ENCODE assay signal across 28 mouse cellular contexts in genomic region chr1:173343934-173344333, GRCm38 (mm10). TPM values are rescaled to one million over a fixed set of nuclear protein-coding genes. Genes with fewer than 3 reads are reported as not detected.
DNase-seq lines count a peak whose midpoint lies in the region; ATAC-seq and TF ChIP-seq lines count a peak whose summit lies in the region.
"Had no signal": no experiment of that assay in that cellular context is flagged by ENCODE, and none has a peak within 500 bp of the region (broad histone marks: within the 10 kb centered on the region; RNA-seq: fewer than 3 reads in every experiment).

No protein-coding gene starts in this region.

- H3K9me3 ChIP-seq in forebrain, embryonic 13.5 days (replicated peaks): no peaks in the 10 kb centered on the region
- no peaks in the 10 kb centered on the region for H3K9me3 ChIP-seq in forebrain, embryonic 10.5 days
- no peaks in the 10 kb centered on the region for H3K9me3 ChIP-seq in hindbrain, embryonic 15.5 days
- no peaks in the 10 kb centered on the region for H3K9me3 ChIP-seq in hindbrain, postnatal 0 days (ENCODE audit: low read length)
- H3K9me3 ChIP-seq in MEL (replicated peaks; ENCODE audit: insufficient read depth, low read length): no peaks in the 10 kb centered on the region
- H3K9me3 ChIP-seq: embryonic facial prominence, embryonic 13.5 days; heart, embryonic 13.5 days; intestine, embryonic 15.5 days; limb, embryonic 13.5 days; liver, embryonic 12.5 days; megakaryocyte, embryonic 14.5 days had no signal

- H3K27me3 ChIP-seq in forebrain, embryonic 13.5 days: no peaks in the 10 kb centered on the region
- no peaks in the 10 kb centered on the region for H3K27me3 ChIP-seq in forebrain, embryonic 10.5 days (ENCODE audit: poor library complexity, severe bottlenecking)
- H3K27me3 ChIP-seq in hindbrain, embryonic 15.5 days: no peaks in the 10 kb centered on the region
- H3K27me3 ChIP-seq in hindbrain, postnatal 0 days (ENCODE audit: insufficient read depth, low read length): no peaks in the 10 kb centered on the region
- no peaks in the 10 kb centered on the region for H3K27me3 ChIP-seq in MEL (ENCODE audit: control insufficient read depth in 1 of 2, insufficient read depth in 2 of 2, low read length in 2 of 2)
- H3K27me3 ChIP-seq: CH12.LX; embryonic facial prominence, embryonic 13.5 days; heart, embryonic 13.5 days; intestine, embryonic 15.5 days; limb, embryonic 13.5 days had no signal

- H3K4me2 ChIP-seq in forebrain, embryonic 13.5 days: no peak overlapping the region
- H3K4me2 ChIP-seq in hindbrain, embryonic 15.5 days: no peak overlapping the region
- no peak overlapping the region for H3K4me2 ChIP-seq in hindbrain, postnatal 0 days (ENCODE audit: low read depth, low read length)
- H3K4me2 ChIP-seq: embryonic facial prominence, embryonic 13.5 days; heart, embryonic 13.5 days; intestine, embryonic 15.5 days; limb, embryonic 13.5 days; liver, embryonic 12.5 days had no signal

- H3K9ac ChIP-seq in forebrain, embryonic 13.5 days: no peak overlapping the region
- H3K9ac ChIP-seq in hindbrain, embryonic 15.5 days: no peak overlapping the region
- H3K9ac ChIP-seq in hindbrain, postnatal 0 days (replicated peaks; ENCODE audit: low read length): no peak overlapping the region
- H3K9ac ChIP-seq in MEL (ENCODE audit: control insufficient read depth, low read depth, low read length, poor library complexity, severe bottlenecking): no peak overlapping the region; the same call in 1 of the 2 replicates
- H3K9ac ChIP-seq: embryonic facial prominence, embryonic 13.5 days; heart, embryonic 13.5 days; intestine, embryonic 15.5 days; limb, embryonic 13.5 days; liver, postnatal 0 days had no signal

- peak overlapping the region; percentile 37 for H3K27ac ChIP-seq in forebrain, embryonic 13.5 days
- H3K27ac ChIP-seq in forebrain, embryonic 10.5 days: no peak overlapping the region
- 0 out of 2 replicates have a peak overlapping the region, but pooled peaks have one; percentile 4 for H3K27ac ChIP-seq in hindbrain, embryonic 15.5 days (replicated peaks)
- H3K27ac ChIP-seq in hindbrain, postnatal 0 days: no peak overlapping the region
- peak overlapping the region; percentile 15; the same call in 1 of the 2 replicates for H3K27ac ChIP-seq in MEL (ENCODE audit: control insufficient read depth, low read depth, low read length)
- H3K27ac ChIP-seq: embryonic facial prominence, embryonic 13.5 days; heart, embryonic 13.5 days; intestine, embryonic 15.5 days; limb, embryonic 13.5 days; liver, embryonic 12.5 days had no signal

- H3K4me1 ChIP-seq in forebrain, embryonic 13.5 days: peaks cover 17% of the 10 kb centered on the region
- H3K4me1 ChIP-seq in forebrain, embryonic 10.5 days: peaks cover 14% of the 10 kb centered on the region
- no peaks in the 10 kb centered on the region for H3K4me1 ChIP-seq in hindbrain, embryonic 15.5 days (replicated peaks)
- H3K4me1 ChIP-seq in hindbrain, postnatal 0 days (ENCODE audit: insufficient read depth, low read length): no peaks in the 10 kb centered on the region
- peaks cover 32 to 45% of the 10 kb centered on the region in 2 experiments for H3K4me1 ChIP-seq in MEL (ENCODE audit: control insufficient read depth in 1 of 2, insufficient read depth in 2 of 2, low read length in 2 of 2)
- H3K4me1 ChIP-seq: intestine, embryonic 15.5 days had no signal

- WGBS in forebrain, embryonic 13.5 days: 39% methylated on average over 3 of the region's 3 CpGs
- WGBS in forebrain, embryonic 10.5 days: 83% methylated on average over 3 of the region's 3 CpGs
- WGBS in hindbrain, embryonic 15.5 days: 43% methylated on average over 3 of the region's 3 CpGs
- 32% methylated on average over 3 of the region's 3 CpGs for WGBS in hindbrain, postnatal 0 days

- no peak for TF ChIP-seq RAD21 in MEL (IDR thresholded peaks at IDR 0.05; ENCODE audit: low read depth, low read length)

- ATAC-seq in forebrain, embryonic 13.5 days: peak; percentile 39
- ATAC-seq in hindbrain, embryonic 15.5 days (ENCODE audit: low FRiP score, low read depth): no peak
- no peak for ATAC-seq in hindbrain, postnatal 0 days
- peak; percentile 32; the same call in 1 of the 2 replicates for ATAC-seq in megakaryocyte progenitor cell, adult 5-6 weeks (replicated peaks; ENCODE audit: poor library complexity)
- ATAC-seq: intestine, embryonic 15.5 days; liver, embryonic 12.5 days; liver, postnatal 0 days had no signal

- TF ChIP-seq EP300 in MEL (IDR thresholded peaks at IDR 0.05; ENCODE audit: low read depth in 1 of 2, low read length in 2 of 2): peak; percentile 51 to 73; a peak in 3 of 4 replicates

- H3K4me3 ChIP-seq in forebrain, embryonic 13.5 days: no peak overlapping the region
- no peak overlapping the region for H3K4me3 ChIP-seq in forebrain, embryonic 10.5 days
- no peak overlapping the region for H3K4me3 ChIP-seq in hindbrain, embryonic 15.5 days
- H3K4me3 ChIP-seq in hindbrain, postnatal 0 days (ENCODE audit: low read length): no peak overlapping the region
- no peak overlapping the region for H3K4me3 ChIP-seq in MEL (ENCODE audit: control insufficient read depth in 1 of 2, insufficient read depth in 1 of 2, low read depth in 2 of 2, low read length in 2 of 2)
- H3K4me3 ChIP-seq: embryonic facial prominence, embryonic 13.5 days; heart, embryonic 13.5 days; intestine, embryonic 15.5 days; limb, embryonic 13.5 days; liver, embryonic 12.5 days; megakaryocyte, embryonic 14.5 days had no signal

- no peak for TF ChIP-seq POLR2A in MEL (IDR thresholded peaks at IDR 0.05; ENCODE audit: control insufficient read depth in 1 of 2, insufficient read depth in 1 of 2, low read depth in 1 of 2, low read length in 2 of 2, poor library complexity in 1 of 2)

- no peak for DNase-seq in forebrain, embryonic 10.5 days (ENCODE audit: extremely low spot score, low spot score)
- no peak for DNase-seq in hindbrain, postnatal 0 days (ENCODE audit: low spot score)
- DNase-seq in MEL (ENCODE audit: low read depth, low spot score): peak; percentile 65
- DNase-seq in thymus, postnatal 36 days: no peak
- DNase-seq: adrenal gland, adult 8-10 months; cerebellum, adult 11 months; cerebellum, adult 9-11 months; gastrocnemius, postnatal 10 days; heart, postnatal 10 days; kidney, adult 2 months; kidney, postnatal 4 days; liver, postnatal 0 days; lung, postnatal 36 days; midbrain, embryonic 14.5 days; right cerebral cortex, postnatal 14 days had no signal

- TF ChIP-seq CTCF in hindbrain, postnatal 0 days (IDR thresholded peaks at IDR 0.05; ENCODE audit: low read depth): no peak
- TF ChIP-seq CTCF in MEL (IDR thresholded peaks at IDR 0.05 in 2 of 3, conservative IDR thresholded peaks at IDR 0.05 in 1 of 3; ENCODE audit: control insufficient read depth in 1 of 3, insufficient read depth in 1 of 3, low read depth in 2 of 3, low read length in 3 of 3, poor library complexity in 1 of 3, severe bottlenecking in 1 of 3): no peak

- H3K36me3 ChIP-seq in forebrain, embryonic 13.5 days (ENCODE audit: poor library complexity, severe bottlenecking): peaks cover 54% of the 10 kb centered on the region
- no peaks in the 10 kb centered on the region; the same call in 1 of the 2 replicates for H3K36me3 ChIP-seq in forebrain, embryonic 10.5 days (replicated peaks)
- peaks cover 45% of the 10 kb centered on the region for H3K36me3 ChIP-seq in hindbrain, embryonic 15.5 days
- peaks cover 19% of the 10 kb centered on the region; the same call in 1 of the 2 replicates for H3K36me3 ChIP-seq in hindbrain, postnatal 0 days (ENCODE audit: insufficient read depth, low read length)
- H3K36me3 ChIP-seq in MEL (ENCODE audit: control insufficient read depth in 1 of 2, insufficient read depth in 2 of 2, low read length in 2 of 2): peaks cover 0 to 29% of the 10 kb centered on the region in 2 experiments; a peak in 2 of 4 replicates
- H3K36me3 ChIP-seq: heart, embryonic 13.5 days; intestine, embryonic 15.5 days; limb, embryonic 13.5 days; liver, embryonic 12.5 days had no signal

- H3K79me2 ChIP-seq in MEL (ENCODE audit: control insufficient read depth, insufficient read depth, low read length, poor library complexity): no peaks in the 10 kb centered on the region

RNA-seq across cellular contexts. Expression of gene Aim2, which starts 6.7 kb away (rescaled TPM):
- 7.3 and 7.6 TPM in 2 replicates for polyA plus RNA-seq in forebrain, embryonic 13.5 days (2015; fragmentation: Nextera tagmentation; extraction: Ambion mirVana)
- polyA plus RNA-seq in forebrain, embryonic 10.5 days (2016; fragmentation: Nextera tagmentation; extraction: Ambion mirVana): 4.8 and 6.4 TPM in 2 replicates
- polyA plus RNA-seq in hindbrain, embryonic 15.5 days (2015; fragmentation: Nextera tagmentation; extraction: Ambion mirVana): 0.83 and 2.0 TPM in 2 replicates
- 1.6 and 19.1 TPM in 2 replicates for total RNA-seq in hindbrain, postnatal 0 days (2014; rRNA removed)
- 1.4 and 1.9 TPM in 2 replicates for polyA plus RNA-seq in hindbrain, postnatal 0 days (2015; fragmentation: Nextera tagmentation; extraction: Ambion mirVana)
- total RNA-seq in MEL (2012; rRNA removed): 2.3 TPM in 2 replicates
- polyA plus RNA-seq in MEL (2012; ENCODE audit: insufficient read depth in 1 of 2, insufficient read length in 2 of 2, low read depth in 1 of 2, low replicate concordance in 2 of 2, missing spikeins in 1 of 2): 1 to 10 TPM in 1 of 2 experiments, not detected in 1; 9.1 TPM
- total RNA-seq in megakaryocyte progenitor cell, adult 5-6 weeks (2015): 56.5 and 62.8 TPM in 2 replicates
- 65.3 and 67.4 TPM in 2 replicates for total RNA-seq in megakaryocyte progenitor cell, adult 5-6 weeks (2017)

RNA-seq across cellular contexts. Expression of gene Ackr1, which starts 10.4 kb away (rescaled TPM):
- polyA plus RNA-seq in forebrain, embryonic 13.5 days (2015; fragmentation: Nextera tagmentation; extraction: Ambion mirVana): 8.0 and 10.3 TPM in 2 replicates
- 0.95 and 1.1 TPM in 2 replicates for polyA plus RNA-seq in forebrain, embryonic 10.5 days (2016; fragmentation: Nextera tagmentation; extraction: Ambion mirVana)
- 18.6 and 19.9 TPM in 2 replicates for polyA plus RNA-seq in hindbrain, embryonic 15.5 days (2015; fragmentation: Nextera tagmentation; extraction: Ambion mirVana)
- 51.7 and 55.2 TPM in 2 replicates for total RNA-seq in hindbrain, postnatal 0 days (2014; rRNA removed)
- 18.7 and 21.5 TPM in 2 replicates for polyA plus RNA-seq in hindbrain, postnatal 0 days (2015; fragmentation: Nextera tagmentation; extraction: Ambion mirVana)
- 0.19 and 0.20 TPM in 2 replicates for total RNA-seq in MEL (2012; rRNA removed)
- under 1 TPM in 1 of 2 experiments, not detected in 1; 0.42 TPM for polyA plus RNA-seq in MEL (2012; ENCODE audit: insufficient read depth in 1 of 2, insufficient read length in 2 of 2, low read depth in 1 of 2, low replicate concordance in 2 of 2, missing spikeins in 1 of 2)
- total RNA-seq in megakaryocyte progenitor cell, adult 5-6 weeks (2015): not detected in 2 replicates
- not detected in 2 replicates for total RNA-seq in megakaryocyte progenitor cell, adult 5-6 weeks (2017)
- total RNA-seq: CH12.LX; ES-E14; hematopoietic stem cell, adult 5-6 weeks had no signal
- polyA plus RNA-seq: C2C12 had no signal

RNA-seq across cellular contexts. Expression of gene Cadm3, which starts 23.6 kb away (rescaled TPM):
- polyA plus RNA-seq in forebrain, embryonic 13.5 days (2015; fragmentation: Nextera tagmentation; extraction: Ambion mirVana): 17.5 and 20.1 TPM in 2 replicates
- 1.6 and 1.9 TPM in 2 replicates for polyA plus RNA-seq in forebrain, embryonic 10.5 days (2016; fragmentation: Nextera tagmentation; extraction: Ambion mirVana)
- 81.5 and 84.8 TPM in 2 replicates for polyA plus RNA-seq in hindbrain, embryonic 15.5 days (2015; fragmentation: Nextera tagmentation; extraction: Ambion mirVana)
- total RNA-seq in hindbrain, postnatal 0 days (2014; rRNA removed): 533 and 565 TPM in 2 replicates
- polyA plus RNA-seq in hindbrain, postnatal 0 days (2015; fragmentation: Nextera tagmentation; extraction: Ambion mirVana): 52.5 and 53.1 TPM in 2 replicates
- 0.19 and 0.20 TPM in 2 replicates for total RNA-seq in MEL (2012; rRNA removed)
- polyA plus RNA-seq in MEL (2012; ENCODE audit: insufficient read depth in 1 of 2, insufficient read length in 2 of 2, low read depth in 1 of 2, low replicate concordance in 2 of 2, missing spikeins in 1 of 2): under 1 TPM in 1 of 2 experiments, not detected in 1; 0.03 TPM
- total RNA-seq in megakaryocyte progenitor cell, adult 5-6 weeks (2015): 0.22 TPM in 1 of 2 replicates, not detected in the other
- 0.14 TPM in 1 of 2 replicates, not detected in the other for total RNA-seq in megakaryocyte progenitor cell, adult 5-6 weeks (2017)
- total RNA-seq: CH12.LX had no signal

Comparison
In these comparisons a context has a peak if more than half of its experiments do, and no peak if none do; other contexts are left out.
1. H3K27ac ChIP-seq: peak in forebrain, embryonic 13.5 days (single experiment), hindbrain, embryonic 15.5 days (single experiment) and MEL (single experiment); none in forebrain, embryonic 10.5 days (single experiment) and hindbrain, postnatal 0 days (single experiment).
2. ATAC-seq: peak in forebrain, embryonic 13.5 days (single experiment) and megakaryocyte progenitor cell, adult 5-6 weeks (single experiment); none in hindbrain, embryonic 15.5 days (single experiment) and hindbrain, postnatal 0 days (single experiment).